Mouse (Mus musculus): ENCODE measurements around the gene Emp2.

DNA sequence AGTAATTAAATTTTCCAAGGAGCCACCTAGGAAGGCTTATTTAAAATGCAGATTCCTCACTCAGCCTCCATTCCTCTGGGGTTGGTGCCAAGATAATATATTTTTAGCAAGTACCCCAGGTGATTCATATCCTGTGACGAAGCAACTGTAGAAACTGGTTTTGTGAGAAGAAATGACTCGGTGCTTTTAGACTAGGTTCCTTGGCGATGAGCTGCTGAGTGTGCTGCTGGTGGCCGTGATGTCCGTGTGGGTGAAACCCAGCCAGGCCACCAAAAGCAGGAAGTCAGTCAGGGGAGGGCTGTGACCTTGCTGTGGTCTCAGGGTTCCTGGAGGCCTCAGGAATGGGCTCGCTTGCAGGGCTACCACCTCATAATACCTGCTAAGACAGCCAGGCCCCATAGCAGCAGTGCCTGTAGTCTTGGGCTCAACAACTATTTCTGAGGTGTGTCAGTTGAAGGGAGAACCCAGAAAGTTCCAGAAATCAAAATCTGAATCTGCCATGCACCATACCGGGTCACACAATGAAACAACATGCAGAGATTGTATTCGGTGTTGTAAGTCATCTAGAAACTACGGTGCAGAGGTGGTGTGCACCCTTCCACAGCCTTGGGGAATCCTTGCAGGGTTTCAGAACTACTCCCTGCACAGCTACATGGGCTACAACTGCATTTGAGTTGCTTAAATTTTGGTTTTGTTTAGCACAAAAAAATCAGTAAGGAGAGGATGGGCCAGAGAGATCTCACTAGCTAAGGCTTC, 27.1 kb downstream of the Emp2 start:
- TF ChIP-seq GATA1 (IDR thresholded peaks at IDR 0.05; ENCODE audit: low read length) (no peak), TAL1 (IDR thresholded peaks at IDR 0.05; ENCODE audit: low read length) (no peak)
